Mouse (Mus musculus): ENCODE measurements around the gene Tesc.

The Tesc gene

DNA sequence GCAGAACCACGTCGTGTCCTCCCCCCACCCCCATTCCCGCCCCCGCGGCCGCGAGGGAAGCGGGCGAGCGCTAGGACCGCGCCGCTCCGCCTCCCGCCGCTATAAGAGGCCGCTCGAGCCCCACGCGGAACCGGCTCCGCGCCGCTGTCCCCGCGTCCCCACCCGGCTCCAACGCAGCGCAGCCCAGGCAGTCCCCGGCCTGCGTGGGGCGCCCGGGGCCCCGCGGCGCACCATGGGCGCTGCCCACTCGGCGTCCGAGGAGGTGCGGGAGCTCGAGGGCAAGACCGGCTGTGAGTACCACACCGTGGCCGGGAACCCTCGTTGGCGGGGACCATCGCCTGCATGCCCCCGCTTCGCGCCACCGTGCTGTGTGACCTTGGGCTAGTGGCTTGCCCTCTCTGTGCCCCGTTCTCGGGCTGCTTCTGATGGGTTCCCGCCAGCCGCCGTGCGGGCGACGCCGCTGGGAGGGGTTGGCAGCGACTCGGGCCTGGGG lies at the start of gene Tesc:
Gene Tesc (plus strand): TSS at position 46 of the 493 bp plus-strand sequence.
- DNase-seq (ENCODE audit: low read depth) = no peak

DNA sequence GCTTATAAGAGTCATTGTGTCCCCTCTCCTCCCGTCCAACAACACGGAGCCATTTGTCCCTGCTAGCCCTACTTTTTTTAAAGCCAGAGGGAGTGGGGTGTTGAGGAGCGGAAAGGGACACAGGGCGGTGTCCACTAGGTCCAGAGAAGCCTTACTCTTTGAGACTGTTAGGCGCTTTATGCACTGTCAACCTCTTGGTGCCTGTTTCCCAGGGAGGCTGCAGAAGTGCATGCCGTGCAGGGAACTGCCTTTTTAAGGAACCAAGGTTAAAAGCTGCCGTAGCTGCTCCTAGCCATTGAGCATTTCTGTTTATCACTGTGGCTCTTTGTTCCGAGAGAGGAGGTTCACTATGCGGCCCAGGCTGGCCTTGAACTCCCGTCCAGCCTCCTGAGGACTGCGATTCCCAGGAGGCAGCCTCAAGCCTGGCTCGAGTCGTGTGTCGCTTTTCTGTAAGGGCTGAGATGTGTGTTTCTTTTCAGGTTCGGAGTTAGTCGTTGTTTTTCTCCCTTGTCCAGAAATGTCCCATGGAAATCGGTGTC lies 49.3 kb upstream of the Tesc start:
- DNase-seq (ENCODE audit: low read depth) = no peak

DNA sequence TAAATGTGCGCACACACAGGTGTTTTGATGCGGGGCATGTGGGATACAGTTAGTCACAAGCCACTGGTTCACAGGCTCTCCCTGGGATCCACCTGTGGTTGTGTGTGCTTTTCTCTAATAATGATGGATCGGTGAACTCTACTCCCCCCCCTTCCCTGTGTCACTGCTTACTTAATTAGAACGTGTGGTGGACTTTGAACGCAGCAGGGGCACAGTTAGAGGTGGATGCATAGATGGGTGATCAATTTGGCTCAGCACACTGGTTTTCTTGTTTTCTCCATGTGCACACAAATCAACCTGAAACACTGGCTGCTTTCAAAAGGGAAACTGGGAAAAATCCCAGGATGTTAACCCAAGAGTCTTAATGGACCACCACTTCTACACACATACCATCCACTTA lies 48.5 kb upstream of the Tesc start:
- no peak for DNase-seq (ENCODE audit: low read depth)

DNA sequence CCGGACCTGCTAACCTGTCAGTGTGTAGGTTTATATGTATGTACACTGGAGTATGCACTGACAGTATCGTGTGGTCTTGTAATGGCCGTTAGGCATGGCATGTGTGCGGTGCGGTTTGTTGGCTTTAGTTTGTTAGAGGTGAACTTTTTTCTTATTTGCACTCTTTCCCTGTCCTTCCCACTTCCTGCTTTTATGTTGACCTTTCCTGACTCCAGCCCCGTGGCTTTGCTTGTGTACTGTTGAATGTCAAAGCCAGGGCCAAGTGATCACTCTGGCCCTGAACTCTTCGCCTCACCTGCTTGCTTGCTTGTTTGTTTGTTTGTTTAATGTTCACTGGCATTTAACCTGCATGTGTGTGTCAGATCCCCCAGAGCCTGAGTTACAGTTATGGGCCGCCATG lies 46.6 kb upstream of the Tesc start:
- DNase-seq (ENCODE audit: low read depth) = no peak

DNA sequence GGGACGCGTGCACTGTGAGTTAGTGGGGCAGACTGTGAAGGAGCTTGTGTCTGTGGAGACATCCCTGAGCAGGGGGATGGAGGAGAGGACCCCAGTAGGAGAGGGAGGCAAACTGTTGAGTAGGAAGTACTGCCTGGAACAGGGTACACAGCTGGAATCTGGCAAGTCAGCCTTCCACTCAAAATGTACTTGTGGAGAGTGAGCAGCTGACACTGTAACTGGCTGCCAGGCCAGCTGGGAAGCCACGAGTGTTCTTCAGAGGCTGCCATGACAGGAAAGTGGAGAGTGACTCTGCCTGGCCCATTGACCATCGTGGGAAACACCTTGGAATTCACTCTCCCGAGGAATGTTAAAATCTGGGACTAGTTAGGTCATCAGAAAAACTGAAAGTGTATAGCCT lies 45.6 kb upstream of the Tesc start:
- no peak for DNase-seq (ENCODE audit: low read depth)

DNA sequence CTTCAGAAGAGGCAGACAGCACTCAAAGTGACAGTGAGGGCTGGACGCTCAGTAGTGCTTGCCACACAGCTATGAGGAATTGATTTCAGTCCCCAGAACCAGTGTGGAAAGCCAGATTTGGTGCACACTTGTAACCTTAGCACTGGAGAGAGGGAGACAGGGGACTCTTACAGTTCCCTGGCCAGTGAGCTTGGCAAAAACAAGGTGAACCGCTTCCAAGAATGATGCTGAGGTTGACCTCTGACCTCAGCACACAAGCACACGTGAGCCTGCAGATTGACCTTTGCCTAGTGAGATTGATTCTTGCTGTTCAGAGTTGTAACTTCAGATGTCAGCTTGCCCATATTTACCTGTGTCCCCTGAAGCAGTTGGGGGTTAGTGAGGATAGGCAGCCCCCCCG lies 41.2 kb upstream of the Tesc start:
- DNase-seq (ENCODE audit: low read depth) = no peak

DNA sequence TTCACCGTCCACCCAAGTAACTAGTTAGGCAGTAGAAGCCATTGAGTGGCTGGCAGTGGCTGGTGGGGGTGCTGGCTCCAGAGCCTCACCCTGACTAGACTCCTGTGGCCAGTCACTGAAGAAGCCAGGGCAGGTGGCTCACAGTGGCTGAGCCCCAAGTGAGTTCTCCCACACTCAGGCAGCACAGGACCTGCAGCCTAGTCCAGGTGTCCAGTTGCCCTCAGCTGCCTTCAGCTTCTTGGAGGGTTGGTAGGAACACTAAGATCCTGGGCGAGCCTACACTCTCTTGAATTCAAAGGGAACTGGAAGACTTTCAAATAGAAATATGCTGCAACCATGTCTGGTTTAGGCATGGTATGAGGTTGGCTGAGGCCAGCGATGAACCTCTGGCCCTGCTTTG lies 39.7 kb upstream of the Tesc start:
- no peak for DNase-seq (ENCODE audit: low read depth)

DNA sequence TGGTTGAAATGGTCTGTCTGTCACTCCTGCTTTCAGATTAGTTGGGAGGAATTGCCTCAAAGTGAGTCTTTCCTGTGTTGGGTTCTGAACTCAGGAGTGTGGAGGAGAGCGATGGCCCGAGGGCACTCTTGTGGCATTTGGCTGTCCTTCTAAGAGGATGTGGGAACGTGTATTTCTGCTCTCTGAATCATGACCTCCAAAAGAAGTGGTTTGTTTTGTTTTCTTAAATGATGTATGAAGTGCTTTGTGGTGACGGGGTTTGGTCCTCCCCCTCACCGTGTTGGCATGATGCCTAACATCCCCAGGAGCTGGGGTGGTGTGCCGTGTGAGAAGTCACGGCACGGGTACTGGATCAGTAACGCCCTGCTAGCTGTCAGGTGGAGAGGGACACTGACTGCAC lies 39.2 kb upstream of the Tesc start:
- no peak for DNase-seq (ENCODE audit: low read depth)

DNA sequence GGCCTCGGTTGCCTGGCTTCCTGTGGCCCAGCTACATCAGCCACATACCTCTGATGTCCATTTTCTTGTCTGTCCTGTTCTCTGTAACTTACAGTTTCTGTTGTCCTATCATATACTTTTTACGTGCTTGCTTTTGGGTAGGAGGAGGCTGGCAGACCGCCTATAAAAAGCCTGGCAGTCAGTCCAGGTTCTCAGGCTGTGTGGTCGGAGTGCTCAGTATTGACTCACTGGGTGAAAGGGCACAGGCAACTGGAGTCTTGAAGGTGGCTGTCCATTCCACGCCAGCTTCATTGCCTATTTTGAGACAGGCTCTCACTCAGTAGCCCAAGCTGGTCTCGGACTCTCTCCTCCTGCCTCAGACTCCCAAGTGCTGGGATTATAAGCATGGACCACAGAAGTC lies 37.8 kb upstream of the Tesc start:
- peak; percentile 70 for DNase-seq (ENCODE audit: low read depth)

DNA sequence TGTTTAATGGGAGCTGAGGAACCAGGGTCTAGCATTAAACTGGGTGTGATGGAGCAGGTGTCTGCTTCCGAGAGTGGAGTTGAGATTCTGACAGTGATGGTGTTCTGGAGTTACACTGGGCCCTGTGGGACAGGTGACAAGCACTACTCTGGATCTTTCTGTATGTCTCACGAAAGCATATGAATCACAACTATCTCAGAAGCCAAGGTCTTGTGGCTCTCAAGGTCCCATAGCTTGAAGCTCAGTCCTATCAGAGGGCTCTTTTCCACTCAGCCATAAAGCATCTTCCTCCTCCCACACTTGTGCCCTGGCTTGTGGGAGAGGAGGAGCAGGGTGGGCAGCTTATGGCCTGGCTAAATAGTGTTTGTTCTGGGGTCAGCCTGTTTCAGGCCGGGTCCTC lies 36.6 kb upstream of the Tesc start:
- no peak for DNase-seq (ENCODE audit: low read depth)

DNA sequence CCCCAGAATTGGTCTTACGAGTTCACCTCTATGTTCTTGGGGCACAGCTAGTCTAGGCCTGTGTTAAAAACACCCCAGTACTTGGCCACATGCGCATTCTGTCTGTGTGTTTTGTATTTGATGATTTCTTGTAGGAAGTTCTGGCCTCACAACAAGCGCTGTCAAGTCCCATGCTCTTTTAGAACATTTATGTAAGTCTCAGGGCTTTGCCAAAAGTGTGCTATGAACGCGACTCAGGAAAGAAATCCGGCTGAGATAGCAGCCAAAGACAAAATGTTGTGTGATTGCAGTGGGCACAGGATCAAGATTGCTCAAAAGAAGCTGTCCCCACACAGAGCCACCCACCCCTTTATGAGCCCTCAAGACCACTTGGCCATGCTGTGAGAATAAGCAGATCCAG lies 34.0 kb upstream of the Tesc start:
- DNase-seq (ENCODE audit: low read depth) = no peak

DNA sequence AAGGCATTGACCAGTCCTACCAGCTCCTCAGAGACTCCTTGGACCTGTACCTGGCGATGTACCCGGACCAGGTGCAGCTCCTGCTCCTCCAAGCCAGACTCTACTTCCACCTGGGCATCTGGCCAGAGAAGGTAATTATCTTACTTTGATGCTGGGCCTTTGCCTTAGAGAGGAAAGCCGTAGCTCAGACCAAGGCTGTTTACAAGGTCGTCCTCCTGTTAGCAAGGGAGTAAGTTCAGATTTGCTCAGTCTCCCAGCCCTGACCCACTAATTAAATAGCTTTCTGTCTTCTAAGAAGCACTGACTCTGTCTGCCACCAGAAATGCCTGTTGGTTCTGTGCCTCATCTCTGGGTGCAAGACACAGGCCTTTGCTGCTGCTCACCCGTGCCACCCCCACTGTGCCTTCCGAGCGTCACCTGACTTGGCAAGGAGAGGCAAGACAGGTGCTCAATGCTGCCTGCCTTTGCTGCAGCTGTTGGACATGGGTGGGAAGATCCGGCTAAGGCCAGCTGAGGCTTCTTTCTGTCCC lies 32.1 kb upstream of the Tesc start:
- no peak for DNase-seq (ENCODE audit: low read depth)

DNA sequence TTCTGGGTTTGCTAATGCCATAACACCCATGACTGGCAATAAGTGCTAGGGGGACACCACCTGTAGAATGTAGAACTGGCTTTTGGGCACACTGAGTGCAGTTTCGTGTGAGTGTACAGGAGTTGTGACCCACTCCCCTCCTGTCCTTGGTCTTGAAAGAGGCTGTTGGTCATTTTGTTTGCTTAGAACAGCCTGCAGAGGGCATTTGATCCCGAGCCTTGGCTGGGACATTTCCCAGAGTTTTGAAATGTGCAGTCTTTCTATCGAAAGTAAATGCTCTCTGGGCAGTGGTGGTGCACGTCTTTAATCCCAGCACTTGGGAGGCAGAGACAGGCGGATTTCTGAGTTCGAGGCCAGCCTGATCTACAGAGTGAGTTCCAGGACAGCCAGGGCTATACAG lies 31.6 kb upstream of the Tesc start:
- DNase-seq (ENCODE audit: low read depth) = no peak

DNA sequence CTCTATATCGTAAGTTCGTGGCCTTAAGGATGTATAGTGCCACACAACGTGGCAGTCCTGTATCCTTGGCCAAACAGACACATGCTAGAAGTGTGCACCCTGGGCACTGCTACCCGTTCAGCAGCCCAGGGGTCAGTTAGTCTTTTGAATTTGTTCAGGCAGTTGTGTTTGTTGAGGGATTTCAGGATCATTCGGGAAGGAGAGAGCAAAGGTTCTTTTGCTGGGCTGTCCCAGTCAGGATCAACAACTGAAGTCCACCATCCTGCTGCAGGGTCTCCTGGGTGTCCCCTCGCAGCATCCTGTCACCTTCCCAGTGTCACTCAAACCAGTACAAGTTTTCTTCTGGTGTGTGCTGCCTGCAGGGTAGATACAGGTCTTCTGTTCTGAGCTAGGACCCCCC lies 31.0 kb upstream of the Tesc start:
- no peak for DNase-seq (ENCODE audit: low read depth)

DNA sequence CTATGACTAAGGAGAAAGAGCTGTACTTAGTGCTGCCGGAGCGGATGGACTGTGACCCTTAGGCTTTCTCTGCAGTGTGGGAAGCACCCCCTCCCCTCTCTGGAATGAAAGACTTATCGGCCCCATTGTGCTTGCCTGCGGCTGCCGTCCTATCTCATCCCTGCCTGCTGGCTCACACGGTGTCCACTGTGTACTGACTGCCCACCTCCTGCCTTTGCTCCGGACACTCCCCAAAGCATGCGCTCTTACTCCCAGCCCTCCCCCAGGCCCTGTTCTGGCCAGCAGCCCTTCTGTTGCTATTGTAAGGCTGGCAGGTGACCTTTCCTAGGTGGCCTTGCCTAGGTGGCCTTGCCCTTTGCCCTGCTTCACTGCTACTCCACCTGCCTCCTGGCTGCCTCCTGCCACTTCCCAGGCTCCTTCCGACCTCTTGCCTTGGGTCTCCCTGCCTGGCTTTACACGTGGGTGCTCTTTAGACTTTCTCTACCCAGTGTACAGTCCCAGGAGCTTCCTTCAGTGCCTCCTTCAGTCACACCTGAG lies 30.0 kb upstream of the Tesc start:
- DNase-seq (ENCODE audit: low read depth) = no peak

DNA sequence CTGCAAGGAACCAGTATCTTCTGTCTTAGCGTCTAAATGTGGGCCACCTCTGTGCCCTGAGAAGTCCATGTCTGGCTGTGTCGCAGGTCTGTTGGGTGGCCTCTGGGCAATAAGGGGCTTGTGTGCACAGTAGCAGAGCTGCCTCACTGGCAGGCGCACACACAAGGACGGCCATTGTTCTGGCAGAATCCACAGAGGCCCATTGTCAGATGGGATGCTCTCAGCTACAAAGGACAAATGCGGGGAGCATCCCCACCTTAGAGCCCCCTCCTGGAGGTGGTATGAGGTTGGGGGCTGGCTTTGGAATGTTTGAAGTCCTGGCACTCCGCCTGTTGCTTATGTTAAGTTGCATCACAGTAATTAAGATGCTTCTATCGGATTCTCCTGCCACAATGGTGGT lies 28.5 kb upstream of the Tesc start:
- DNase-seq (ENCODE audit: low read depth) = no peak

DNA sequence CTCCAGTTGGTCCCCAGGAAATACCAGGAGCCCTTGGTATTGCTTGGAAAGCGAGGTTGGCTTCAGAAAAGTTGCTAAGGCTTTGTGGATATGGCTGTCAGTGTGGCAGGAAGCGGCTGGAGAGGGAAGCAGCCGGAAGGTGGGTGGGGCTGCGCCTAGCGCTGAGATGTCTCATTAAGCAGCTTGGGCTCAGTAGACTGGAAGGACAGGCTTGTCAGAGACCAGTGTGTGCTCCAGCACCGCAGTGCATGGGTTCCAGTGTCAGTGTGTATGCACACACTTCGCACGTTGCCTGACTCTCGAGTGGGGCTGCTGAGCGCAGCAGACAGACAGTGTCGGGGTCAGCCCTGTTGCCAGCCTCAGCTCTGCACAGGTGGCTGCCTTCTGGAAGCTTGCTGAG lies 28.0 kb upstream of the Tesc start:
- DNase-seq (ENCODE audit: low read depth) = no peak

DNA sequence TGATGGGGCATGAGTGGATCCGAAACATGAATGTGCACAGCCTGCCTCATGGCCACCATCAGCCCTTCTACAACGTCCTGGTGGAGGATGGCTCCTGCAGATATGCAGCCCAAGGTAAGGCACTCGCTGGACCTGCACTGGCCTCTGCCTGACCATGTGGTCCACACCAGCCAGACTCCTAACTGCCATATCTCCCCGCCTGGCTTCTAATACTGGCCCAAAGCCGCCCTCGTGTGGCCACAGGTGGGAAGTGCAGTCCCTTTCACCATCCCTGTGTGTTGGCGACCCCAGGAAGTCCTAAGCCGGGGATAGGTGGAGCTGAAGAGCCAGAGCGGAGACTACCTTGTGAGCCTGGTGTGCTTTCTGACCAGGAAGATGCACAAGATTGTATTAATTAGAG lies 25.5 kb upstream of the Tesc start:
- peak; percentile 79 for DNase-seq (ENCODE audit: low read depth)

DNA sequence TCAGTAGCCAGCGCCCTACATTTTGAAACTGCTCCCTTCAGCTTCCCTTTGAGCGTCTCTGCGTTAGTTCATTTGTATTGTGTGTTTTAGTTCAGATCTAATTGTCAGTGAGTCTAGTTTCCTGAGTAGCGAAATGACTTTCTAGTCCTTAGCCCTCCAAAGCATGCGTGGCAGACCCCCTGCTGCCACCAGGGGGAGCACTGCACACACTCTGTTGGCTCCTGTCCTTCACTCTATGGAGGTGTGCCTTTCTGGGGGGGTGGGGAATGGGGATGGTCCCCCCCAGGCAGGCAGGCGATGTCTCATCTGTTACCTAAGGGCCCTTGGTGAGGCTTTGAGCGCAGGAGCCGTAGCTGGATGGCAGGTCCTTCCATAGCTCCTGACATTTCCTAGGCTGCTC lies 22.9 kb upstream of the Tesc start:
- peak; percentile 75 for DNase-seq (ENCODE audit: low read depth)

DNA sequence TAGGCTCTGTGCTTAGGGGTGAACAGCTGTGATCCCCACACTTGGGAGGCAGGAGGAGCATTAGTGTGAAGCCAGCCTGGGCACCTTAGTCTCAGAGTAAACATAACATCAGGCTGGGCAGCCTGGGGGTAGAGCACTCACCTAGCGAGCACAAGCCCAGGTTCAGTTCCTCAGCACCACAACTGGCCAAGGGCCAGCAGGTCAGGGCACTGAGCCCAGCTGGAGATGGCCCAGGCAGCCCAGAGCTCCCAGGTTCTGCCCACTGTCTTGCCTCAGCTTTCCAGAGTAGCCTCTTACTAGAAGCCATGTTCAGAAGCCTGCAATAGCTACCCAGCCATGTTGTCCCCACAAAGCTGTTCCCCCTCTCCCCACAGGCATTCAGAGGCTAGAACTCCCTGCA lies 21.8 kb upstream of the Tesc start:
- peak; percentile 37 for DNase-seq (ENCODE audit: low read depth)

DNA sequence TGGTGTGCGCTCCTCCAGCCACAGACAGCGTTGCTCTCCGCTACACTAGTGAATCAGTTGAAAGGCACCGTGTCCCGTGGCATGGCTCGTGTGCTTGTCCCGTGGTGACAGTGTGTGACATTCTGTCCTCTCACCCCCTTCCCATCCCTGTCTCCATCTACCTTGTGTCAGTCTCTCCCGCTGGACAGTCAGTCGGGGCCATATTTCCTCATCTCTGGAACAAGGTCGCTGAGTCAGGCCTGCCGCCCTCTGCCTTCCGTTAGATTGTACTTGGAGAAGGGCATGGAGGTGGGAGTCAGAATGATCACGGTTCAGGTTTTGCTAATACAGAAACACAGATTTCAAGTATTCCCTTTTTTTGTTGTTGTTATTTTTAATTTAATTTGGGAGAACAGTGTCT lies 19.2 kb upstream of the Tesc start:
- no peak for DNase-seq (ENCODE audit: low read depth)

DNA sequence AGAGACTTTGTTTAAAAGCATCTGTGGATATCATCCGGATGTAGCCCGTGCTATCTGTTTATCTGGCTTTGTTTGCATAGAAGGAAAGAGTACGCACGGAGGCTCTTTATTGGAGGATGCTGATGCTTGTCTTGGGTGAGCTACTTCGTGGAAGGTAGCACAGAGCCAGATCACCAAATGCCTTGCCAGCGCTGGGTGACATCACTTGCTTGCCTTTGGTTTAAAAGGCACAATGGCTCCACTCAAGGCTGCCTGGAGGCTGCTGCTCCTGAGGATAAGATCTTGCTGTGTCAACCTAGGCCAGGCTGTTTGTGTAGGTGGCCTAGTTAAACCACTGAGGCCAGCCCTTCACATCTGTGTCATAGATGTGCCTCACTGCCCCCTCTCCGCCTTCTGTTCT lies 16.7 kb upstream of the Tesc start:
- no peak for DNase-seq (ENCODE audit: low read depth)

DNA sequence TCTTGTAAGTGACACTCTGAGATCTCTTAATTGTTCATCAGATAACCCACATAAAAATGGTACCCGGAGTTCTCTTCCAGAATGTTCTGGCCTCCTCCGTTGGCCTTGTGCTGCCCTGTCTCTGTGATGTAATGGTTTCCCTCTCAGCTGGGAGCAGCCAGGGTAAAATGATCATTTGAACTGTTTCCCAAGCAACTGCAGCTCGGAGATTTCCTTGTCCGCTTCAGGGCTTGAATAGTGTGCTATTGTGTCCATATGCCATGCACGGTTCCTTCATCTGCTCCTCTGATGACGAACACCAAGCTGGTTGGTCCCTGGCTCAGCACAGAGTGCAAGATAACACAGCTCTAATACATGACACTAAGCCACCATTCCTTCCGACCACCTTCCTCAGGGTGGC lies 15.7 kb upstream of the Tesc start:
- DNase-seq (ENCODE audit: low read depth) = no peak

DNA sequence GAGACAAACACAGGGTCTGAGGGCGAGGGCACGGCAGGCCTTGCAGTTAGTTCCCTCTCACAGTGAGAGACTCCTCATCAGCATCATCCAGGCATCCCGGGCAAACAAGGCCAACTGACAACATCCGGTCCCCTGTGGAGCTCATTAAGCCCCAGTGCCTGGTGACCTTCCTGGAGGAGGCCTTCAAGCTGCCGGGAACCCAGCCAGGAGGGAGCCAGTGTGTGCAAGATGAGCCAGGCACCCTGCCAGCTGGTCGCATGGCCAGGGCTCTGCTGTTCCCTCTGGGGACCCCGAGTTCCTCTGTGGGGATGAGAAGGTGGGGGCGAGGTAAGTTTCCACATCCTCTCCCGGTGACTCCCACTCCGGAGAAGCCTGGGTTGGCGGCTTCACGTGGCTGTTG lies 12.5 kb upstream of the Tesc start:
- peak; percentile 67 for DNase-seq (ENCODE audit: low read depth)

All from NIH3T3 (cell line).